Mouse (Mus musculus) heart, embryonic 11.5 days (tissue): ENCODE measurements around the gene Fbxl15. TPM values are rescaled to one million over a fixed set of nuclear protein-coding genes. Genes with fewer than 3 reads are reported as not detected.

Experiments used
- ATAC-seq: fragments of 200-750 bp; cut with Nextera tagmentation; replicated peaks from 2 replicates; pipeline ENCODE4 v1.8.0; 2017; ENCODE audit warnings: moderate library complexity; ENCODE audit not compliant: insufficient number of reproducible peaks, low FRiP score, low TSS enrichment
- H3K27ac ChIP-seq: fragments of 300-500 bp; sonication (generic); 2 replicates; pipeline ENCODE4 v1.5.1; 2014; ENCODE audit warnings: mild to moderate bottlenecking, low read depth, low read length
- H3K27me3 ChIP-seq: fragments of 300-500 bp; sonication (generic); 2 replicates; pipeline ENCODE4 v1.6.1; 2014; ENCODE audit warnings: mild to moderate bottlenecking, low read length, mixed read lengths; ENCODE audit not compliant: control insufficient read depth, insufficient read depth
- H3K36me3 ChIP-seq: fragments of 300-500 bp; sonication (generic); 2 replicates; pipeline ENCODE4 v1.6.1; 2014; ENCODE audit warnings: mild to moderate bottlenecking, low read length, moderate library complexity, mixed read lengths; ENCODE audit not compliant: control insufficient read depth, insufficient read depth
- H3K4me1 ChIP-seq: fragments of 300-500 bp; sonication (generic); 2 replicates; pipeline ENCODE4 v1.6.1; 2014; ENCODE audit warnings: low read length; ENCODE audit not compliant: control insufficient read depth, insufficient read depth
- H3K4me2 ChIP-seq: fragments of 300-500 bp; sonication (generic); 2 replicates; pipeline ENCODE4 v1.6.1; 2014; ENCODE audit warnings: mild to moderate bottlenecking, moderate library complexity
- H3K4me3 ChIP-seq: fragments of 300-500 bp; sonication (generic); 2 replicates; pipeline ENCODE4 v1.5.1; 2014; ENCODE audit warnings: low read depth, low read length
- H3K9ac ChIP-seq: fragments of 300-500 bp; sonication (generic); 2 replicates; pipeline ENCODE4 v1.6.1; 2014; ENCODE audit warnings: mild to moderate bottlenecking, low read depth, low read length, moderate library complexity
- H3K9me3 ChIP-seq: fragments of 300-500 bp; sonication (generic); replicated peaks from 2 replicates; pipeline ENCODE4 v1.6.1; 2016; ENCODE audit warnings: low read length; ENCODE audit not compliant: control insufficient read depth
- WGBS: fragments of 180-500 bp; shearing (Covaris S2); extraction: QIAGEN DNeasy Blood & Tissue Kit; methylation state at CpG from one replicate; pipeline ENCODE4 v1.1.7; 2014; ENCODE audit not compliant: insufficient replicate concordance; 5-methylcytosine and 5-hydroxymethylcytosine counted together
- polyA plus RNA-seq: library from polyadenylated mRNA; unstranded; fragments of >200 nt; fragmentation: Nextera tagmentation; extraction: Ambion mirVana; gene quantifications from 2 replicates; pipeline ENCODE4 v1.2.1, GENCODE M21; 2014

Fbxl15 gene
- polyA plus RNA-seq, 1 experiment from 2014 or later: 9.7 TPM

GRCm38 (mm10) chr19:46331326-46331725, 3.3 kb downstream of the Fbxl15 start:
- H3K36me3 ChIP-seq: peaks cover 3% of the 10 kb centered on the region; the same call in 1 of the 2 replicates
- WGBS: 89% methylated on average over 14 of the region's 14 CpGs
- peaks cover 16% of the 10 kb centered on the region for H3K4me1 ChIP-seq
- no peak overlapping the region for H3K27ac ChIP-seq
- no peaks in the 10 kb centered on the region for H3K9me3 ChIP-seq
- no peak overlapping the region for H3K4me3 ChIP-seq
- H3K4me2 ChIP-seq: no peak overlapping the region
- ATAC-seq: no peak
- no peak overlapping the region for H3K9ac ChIP-seq
- H3K27me3 ChIP-seq: peaks cover 12% of the 10 kb centered on the region

- WGBS: 76% methylated on average over 3 of the region's 3 CpGs
- ATAC-seq: no peak
These were observed 4.0 kb downstream of the Fbxl15 start for GRCm38 (mm10) chr19:46331936-46332335.

GRCm38 (mm10) chr19:46332721-46333339, 4.8 kb downstream of the Fbxl15 start:
- no peak overlapping the region for H3K4me3 ChIP-seq
- no peaks in the 10 kb centered on the region for H3K27me3 ChIP-seq
- 67% methylated on average over 7 of the region's 7 CpGs for WGBS
- H3K9ac ChIP-seq: no peak overlapping the region
- H3K36me3 ChIP-seq: peaks cover 3% of the 10 kb centered on the region; the same call in 1 of the 2 replicates
- no peak overlapping the region for H3K27ac ChIP-seq
- ATAC-seq: no peak
- H3K9me3 ChIP-seq: no peaks in the 10 kb centered on the region
- peaks cover 17% of the 10 kb centered on the region for H3K4me1 ChIP-seq
- H3K4me2 ChIP-seq: no peak overlapping the region

More at GRCm38 (mm10) chr19:46331936-46332335, 4.0 kb downstream of the Fbxl15 start:
- Histone ChIP-seq H3K27me3 (peaks cover 6% of the 10 kb centered on the region), H3K4me1 (peaks cover 16% of the 10 kb centered on the region), H3K36me3 (peaks cover 3% of the 10 kb centered on the region; the same call in 1 of the 2 replicates), H3K9ac (no peak overlapping the region), H3K27ac (no peak overlapping the region), H3K4me2 (no peak overlapping the region), H3K4me3 (no peak overlapping the region), H3K9me3 (no peaks in the 10 kb centered on the region)

GRCm38 (mm10) chr19:46333906-46334305, 5.9 kb downstream of the Fbxl15 start:
- no peaks in the 10 kb centered on the region for H3K27me3 ChIP-seq
- WGBS: 86% methylated on average over 3 of the region's 3 CpGs
- H3K4me1 ChIP-seq: peaks cover 18% of the 10 kb centered on the region
- no peak overlapping the region for H3K4me3 ChIP-seq
- no peak overlapping the region for H3K27ac ChIP-seq
- no peak overlapping the region for H3K4me2 ChIP-seq
- ATAC-seq: no peak
- no peaks in the 10 kb centered on the region for H3K9me3 ChIP-seq
- H3K9ac ChIP-seq: no peak overlapping the region
- peaks cover 3% of the 10 kb centered on the region; the same call in 1 of the 2 replicates for H3K36me3 ChIP-seq

GRCm38 (mm10) chr19:46337719-46338330, 9.8 kb downstream of the Fbxl15 start:
- Histone ChIP-seq H3K9ac (peak overlapping the region; percentile 90), H3K4me3 (peak overlapping the region; percentile 80), H3K36me3 (no peaks in the 10 kb centered on the region), H3K27me3 (peaks cover 4% of the 10 kb centered on the region; the same call in 1 of the 2 replicates), H3K4me1 (peaks cover 12% of the 10 kb centered on the region), H3K27ac (peak overlapping the region; percentile 41; the same call in 1 of the 2 replicates), H3K4me2 (peak overlapping the region; percentile 86), H3K9me3 (no peaks in the 10 kb centered on the region)
- WGBS: 41% methylated on average over 15 of the region's 15 CpGs
- ATAC-seq: peak; percentile 6; the same call in 1 of the 2 replicates

GRCm38 (mm10) chr19:46338331-46338936, 10.4 kb downstream of the Fbxl15 start, which contains the start of gene Cuedc2:
Gene Cuedc2 (minus strand): TSS chr19:46338702.
- WGBS: 0% methylated on average over 31 of the region's 31 CpGs
- Histone ChIP-seq H3K4me3 (peak within 1 kb of the TSS; percentile 80), H3K4me1 (peaks cover 12% of the 10 kb centered on the region), H3K4me2 (peak within 1 kb of the TSS; percentile 86), H3K36me3 (no peaks in the 10 kb centered on the region), H3K27ac (peak within 1 kb of the TSS; percentile 41; the same call in 1 of the 2 replicates), H3K27me3 (peaks cover 5% of the 10 kb centered on the region; the same call in 1 of the 2 replicates), H3K9me3 (no peaks in the 10 kb centered on the region), H3K9ac (peak within 1 kb of the TSS; percentile 90)
- peak; percentile 84 for ATAC-seq

GRCm38 (mm10) chr19:46338942-46339286, 10.9 kb downstream of the Fbxl15 start:
- Histone ChIP-seq H3K9ac (no peak overlapping the region; the same call in 1 of the 2 replicates), H3K4me2 (peak overlapping the region; percentile 86)
- WGBS: 51% methylated on average over 6 of the region's 6 CpGs

GRCm38 (mm10) chr19:46339287-46339971, 11.4 kb downstream of the Fbxl15 start:
- H3K4me1 ChIP-seq: peaks cover 12% of the 10 kb centered on the region
- H3K36me3 ChIP-seq: no peaks in the 10 kb centered on the region
- peak overlapping the region; percentile 86; the same call in 1 of the 2 replicates for H3K4me2 ChIP-seq
- H3K4me3 ChIP-seq: no peak overlapping the region
- H3K27ac ChIP-seq: no peak overlapping the region
- no peaks in the 10 kb centered on the region for H3K9me3 ChIP-seq
- 69% methylated on average over 7 of the region's 7 CpGs for WGBS
- no peak for ATAC-seq
- H3K9ac ChIP-seq: no peak overlapping the region
- peaks cover 11% of the 10 kb centered on the region for H3K27me3 ChIP-seq

More at GRCm38 (mm10) chr19:46338942-46339286, 10.9 kb downstream of the Fbxl15 start:
- ATAC-seq: no peak
- Histone ChIP-seq H3K4me1 (peaks cover 12% of the 10 kb centered on the region), H3K36me3 (no peaks in the 10 kb centered on the region), H3K9me3 (no peaks in the 10 kb centered on the region), H3K27me3 (peaks cover 9% of the 10 kb centered on the region), H3K27ac (no peak overlapping the region), H3K4me3 (peak overlapping the region; percentile 80; the same call in 1 of the 2 replicates)
